26 mouse cellular contexts compared by ENCODE assay signal in the genomic region with DNA sequence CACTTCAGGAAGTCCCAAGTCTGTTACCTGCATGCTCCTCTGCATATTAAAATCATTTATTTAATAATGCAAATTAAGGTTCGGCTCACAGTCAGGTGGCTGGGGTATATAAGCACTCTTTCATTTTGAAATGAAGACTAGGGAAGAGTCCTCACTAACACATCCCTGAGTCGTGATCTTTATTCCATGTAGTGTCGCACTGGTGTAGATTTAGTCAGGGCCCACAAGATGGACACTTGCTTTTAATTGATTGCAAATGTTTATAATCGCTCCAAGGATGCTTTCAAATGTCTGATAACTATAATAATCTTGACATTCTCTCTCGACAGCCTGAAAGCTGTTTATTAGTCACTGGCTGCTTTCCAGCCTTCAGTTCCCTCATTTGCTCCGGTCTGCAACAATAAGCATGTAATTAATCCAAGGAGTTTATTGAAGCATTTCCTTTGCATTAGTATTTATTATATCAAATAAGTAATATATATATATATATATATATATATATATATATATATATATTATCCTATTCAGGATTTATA.
A peak's percentile ranks its signal among the peaks of the same experiment; 100 is the strongest.
DNase-seq lines count a peak whose midpoint lies in the region; ATAC-seq and TF ChIP-seq lines count a peak whose summit lies in the region.
"Had no signal": no experiment of that assay in that cellular context is flagged by ENCODE, and none has a peak within 500 bp of the region (broad histone marks: within the 10 kb centered on the region; RNA-seq: fewer than 3 reads in every experiment).

No protein-coding gene starts in this region.

- H3K36me3 ChIP-seq in forebrain, embryonic 15.5 days = no peaks in the 10 kb centered on the region
- no peaks in the 10 kb centered on the region for H3K36me3 ChIP-seq in forebrain, embryonic 11.5 days (ENCODE audit: control insufficient read depth, insufficient read depth, low read length)
- no peaks in the 10 kb centered on the region for H3K36me3 ChIP-seq in forebrain, postnatal 0 days (ENCODE audit: insufficient read depth)
- H3K36me3 ChIP-seq: embryonic facial prominence, embryonic 12.5 days; embryonic facial prominence, embryonic 15.5 days; heart, embryonic 10.5 days; heart, embryonic 13.5 days; hindbrain, embryonic 12.5 days; hindbrain, embryonic 15.5 days; intestine, embryonic 15.5 days had no signal

- no peak for TF ChIP-seq CTCF in brain, embryonic 14.5 days (IDR thresholded peaks at IDR 0.05; ENCODE audit: borderline replicate concordance, extremely low read depth, insufficient read depth, insufficient read length)
- TF ChIP-seq CTCF in forebrain, postnatal 0 days (IDR thresholded peaks at IDR 0.05; ENCODE audit: low read depth) = no peak
- TF ChIP-seq CTCF in layer of hippocampus, adult 2 months (conservative IDR thresholded peaks at IDR 0.05) = no peak

- H3K27ac ChIP-seq in forebrain, embryonic 15.5 days (replicated peaks) = no peak overlapping the region
- H3K27ac ChIP-seq in forebrain, embryonic 11.5 days (ENCODE audit: low read depth, low read length) = no peak overlapping the region
- no peak overlapping the region for H3K27ac ChIP-seq in forebrain, postnatal 0 days (ENCODE audit: low read depth, low read length)
- H3K27ac ChIP-seq in layer of hippocampus, adult 2 months = no peak overlapping the region
- H3K27ac ChIP-seq: embryonic facial prominence, embryonic 12.5 days; embryonic facial prominence, embryonic 15.5 days; heart, adult 2 months; heart, embryonic 10.5 days; heart, embryonic 13.5 days; hindbrain, embryonic 12.5 days; hindbrain, embryonic 15.5 days; intestine, embryonic 15.5 days had no signal

- no peak overlapping the region for H3K9ac ChIP-seq in forebrain, embryonic 15.5 days (replicated peaks)
- H3K9ac ChIP-seq in forebrain, embryonic 11.5 days (ENCODE audit: low read length) = no peak overlapping the region
- H3K9ac ChIP-seq in forebrain, postnatal 0 days = no peak overlapping the region
- H3K9ac ChIP-seq: embryonic facial prominence, embryonic 12.5 days; embryonic facial prominence, embryonic 15.5 days; heart, embryonic 13.5 days; hindbrain, embryonic 12.5 days; hindbrain, embryonic 15.5 days; intestine, embryonic 15.5 days had no signal

- peak; percentile 13 to 21 for DNase-seq in cerebellum, postnatal 10 days
- DNase-seq in cerebellum, postnatal 25 days = no peak
- DNase-seq in forebrain, embryonic 11.5 days (ENCODE audit: low spot score) = no peak
- DNase-seq in brain, embryonic 14.5 days (ENCODE audit: low read depth) = peak; percentile 72
- DNase-seq in forebrain, postnatal 0 days = peak; percentile 17
- DNase-seq in layer of hippocampus, adult 2 months (ENCODE audit: low spot score in 2 of 2) = no peak
- DNase-seq: adrenal gland, adult 8-10 months; adrenal gland, postnatal 25 days; cerebellum, adult 11 months; cerebellum, adult 2 months; cerebellum, adult 9-11 months; gastrocnemius, postnatal 10 days; gastrocnemius, postnatal 36 days; heart, adult 2 months; heart, postnatal 14 days; heart, postnatal 4 days; kidney, adult 11 months had no signal

- no peaks in the 10 kb centered on the region for H3K9me3 ChIP-seq in forebrain, embryonic 15.5 days
- no peaks in the 10 kb centered on the region for H3K9me3 ChIP-seq in forebrain, embryonic 11.5 days (ENCODE audit: control insufficient read depth, low read length)
- H3K9me3 ChIP-seq in forebrain, postnatal 0 days (ENCODE audit: low read length) = no peaks in the 10 kb centered on the region
- H3K9me3 ChIP-seq: embryonic facial prominence, embryonic 12.5 days; embryonic facial prominence, embryonic 15.5 days; heart, embryonic 10.5 days; heart, embryonic 13.5 days; hindbrain, embryonic 12.5 days; hindbrain, embryonic 15.5 days; intestine, embryonic 15.5 days had no signal

- peak; percentile 48; the same call in 1 of the 2 replicates for ATAC-seq in forebrain, embryonic 15.5 days (replicated peaks)
- ATAC-seq in forebrain, embryonic 11.5 days (replicated peaks; ENCODE audit: low FRiP score) = no peak
- peak; percentile 42; the same call in 1 of the 2 replicates for ATAC-seq in forebrain, postnatal 0 days
- ATAC-seq: activated CD4-positive, CD25-positive, alpha-beta regulatory T cell, adult 4 months; intestine, embryonic 15.5 days had no signal

- no peaks in the 10 kb centered on the region for H3K4me1 ChIP-seq in forebrain, embryonic 15.5 days
- H3K4me1 ChIP-seq in forebrain, embryonic 11.5 days (replicated peaks; ENCODE audit: control insufficient read depth, insufficient read depth, low read length) = no peaks in the 10 kb centered on the region
- no peaks in the 10 kb centered on the region for H3K4me1 ChIP-seq in forebrain, postnatal 0 days (ENCODE audit: insufficient read depth)
- H3K4me1 ChIP-seq: embryonic facial prominence, embryonic 12.5 days; embryonic facial prominence, embryonic 15.5 days; heart, embryonic 10.5 days; heart, embryonic 13.5 days; hindbrain, embryonic 12.5 days; hindbrain, embryonic 15.5 days; intestine, embryonic 15.5 days had no signal

- TF ChIP-seq POLR2A in brain, embryonic 14.5 days (IDR thresholded peaks at IDR 0.05; ENCODE audit: borderline replicate concordance, extremely low read depth, insufficient read depth, insufficient read length, poor library complexity, severe bottlenecking) = no peak

- 38% methylated on average over 6 of the region's 6 CpGs for WGBS in forebrain, embryonic 15.5 days
- WGBS in forebrain, embryonic 11.5 days = 80% methylated on average over 6 of the region's 6 CpGs
- 36% methylated on average over 6 of the region's 6 CpGs for WGBS in forebrain, postnatal 0 days

- no peaks in the 10 kb centered on the region for H3K27me3 ChIP-seq in forebrain, embryonic 15.5 days
- no peaks in the 10 kb centered on the region for H3K27me3 ChIP-seq in forebrain, embryonic 11.5 days (ENCODE audit: control insufficient read depth, insufficient read depth, low read length)
- no peaks in the 10 kb centered on the region for H3K27me3 ChIP-seq in forebrain, postnatal 0 days (ENCODE audit: insufficient read depth, low read length)
- H3K27me3 ChIP-seq: embryonic facial prominence, embryonic 12.5 days; embryonic facial prominence, embryonic 15.5 days; heart, embryonic 13.5 days; hindbrain, embryonic 12.5 days; hindbrain, embryonic 15.5 days; intestine, embryonic 15.5 days had no signal

- no peak overlapping the region for H3K4me3 ChIP-seq in forebrain, embryonic 15.5 days
- H3K4me3 ChIP-seq in forebrain, embryonic 11.5 days (ENCODE audit: low read depth, low read length) = no peak overlapping the region
- no peak overlapping the region for H3K4me3 ChIP-seq in forebrain, postnatal 0 days (ENCODE audit: low read depth, low read length)
- H3K4me3 ChIP-seq in layer of hippocampus, adult 2 months = no peak overlapping the region
- H3K4me3 ChIP-seq: embryonic facial prominence, embryonic 12.5 days; embryonic facial prominence, embryonic 15.5 days; heart, adult 2 months; heart, embryonic 10.5 days; heart, embryonic 13.5 days; hindbrain, embryonic 12.5 days; hindbrain, embryonic 15.5 days; intestine, embryonic 15.5 days had no signal

- H3K4me2 ChIP-seq in forebrain, embryonic 15.5 days (replicated peaks) = no peak overlapping the region
- no peak overlapping the region for H3K4me2 ChIP-seq in forebrain, embryonic 11.5 days (ENCODE audit: low read depth, low read length, severe bottlenecking)
- H3K4me2 ChIP-seq in forebrain, postnatal 0 days (ENCODE audit: low read depth) = no peak overlapping the region
- H3K4me2 ChIP-seq: embryonic facial prominence, embryonic 12.5 days; embryonic facial prominence, embryonic 15.5 days; heart, embryonic 13.5 days; hindbrain, embryonic 12.5 days; hindbrain, embryonic 15.5 days; intestine, embryonic 15.5 days had no signal

Comparison
In these comparisons a context has a peak if more than half of its experiments do, and no peak if none do; other contexts are left out.
1. DNase-seq: peak in cerebellum, postnatal 10 days (2 of 2), brain, embryonic 14.5 days (single experiment) and forebrain, postnatal 0 days (single experiment); none in cerebellum, postnatal 25 days (0 of 2), forebrain, embryonic 11.5 days (single experiment) and layer of hippocampus, adult 2 months (0 of 2).